Mouse (Mus musculus) G1E (cell line): ENCODE results near the gene Arhgef33. TPM values are rescaled to one million over a fixed set of nuclear protein-coding genes. Genes with fewer than 3 reads are reported as not detected.

Experiments
- ATAC-seq: 2 replicates; pipeline ENCODE4 v1.8.0; 2016; ENCODE audit warnings: mild to moderate bottlenecking; ENCODE audit not compliant: insufficient number of reproducible peaks, poor library complexity, low FRiP score, severe bottlenecking; ENCODE audit errors: extremely low read depth
- DNase-seq: peaks from one replicate; pipeline ENCODE4 v3.0.0; 2012; ENCODE audit warnings: low spot score
- H3K27me3 ChIP-seq: 2 replicates; pipeline ENCODE4 v1.6.1; 2012; ENCODE audit warnings: mild to moderate bottlenecking, low read length, inconsistent platforms; ENCODE audit not compliant: insufficient read depth
- H3K36me3 ChIP-seq: replicated peaks from 2 replicates; pipeline ENCODE3; 2012; ENCODE audit warnings: mild to moderate bottlenecking, inconsistent platforms
- H3K4me1 ChIP-seq: 2 replicates; pipeline ENCODE4 v1.6.1; 2012; ENCODE audit warnings: low read depth, low read length, inconsistent platforms, mixed read lengths; ENCODE audit not compliant: insufficient read depth
- H3K4me3 ChIP-seq: 2 replicates; pipeline ENCODE4 v1.5.1; 2012; ENCODE audit warnings: low read depth, mild to moderate bottlenecking, inconsistent platforms, low read length, moderate library complexity, mixed read lengths
- H3K9me3 ChIP-seq: replicated peaks from 2 replicates; pipeline ENCODE4 v1.6.1; 2012; ENCODE audit warnings: inconsistent platforms
- CTCF ChIP-seq: IDR thresholded peaks from 2 replicates; pipeline ENCODE4 v1.5.1; 2012; ENCODE audit warnings: low read depth, low read length, inconsistent platforms, mixed read lengths
- GATA1 ChIP-seq: IDR thresholded peaks from 2 replicates; pipeline ENCODE4 v1.6.1; 2012; ENCODE audit warnings: borderline replicate concordance, low read length, inconsistent platforms, mixed read lengths
- GATA2 ChIP-seq: IDR thresholded peaks from 2 replicates; pipeline ENCODE4 v1.6.1; 2012; ENCODE audit warnings: low read depth, low read length, inconsistent platforms, borderline replicate concordance
- POLR2AphosphoS5 ChIP-seq: IDR thresholded peaks from 2 replicates; pipeline ENCODE4 v1.6.1; 2012; ENCODE audit warnings: low read depth, low read length, inconsistent platforms; ENCODE audit not compliant: insufficient replicate concordance
- TAL1 ChIP-seq: conservative IDR thresholded peaks from 2 replicates; pipeline ENCODE4 v1.6.1; 2012; ENCODE audit warnings: low read depth, low read length, inconsistent platforms, mixed read lengths
- polyA plus RNA-seq: library from polyadenylated mRNA; stranded (reverse); fragments of >175 nt; gene quantifications from 2 replicates; pipeline ENCODE4 v1.2.3, GENCODE M21; 2012
- total RNA-seq, 2 experiments: library from RNA; stranded (forward) in 1 of 2; stranded (reverse) in 1 of 2; fragments of 200-1000 nt in 1 of 2; fragments of >200 nt in 1 of 2; fragmentation: Nextera tagmentation in 1 of 2; gene quantifications; 2 replicates each; pipeline ENCODE4 v1.2.3; 2014 to 2017

The Arhgef33 gene
- total and polyA plus RNA-seq, 3 experiments: 0.27 TPM; not detected in 2

- H3K9me3 ChIP-seq: no peaks in the 10 kb centered on the region
- ATAC-seq (no peak), DNase-seq (no peak)
- no peaks in the 10 kb centered on the region for H3K4me1 ChIP-seq
- H3K36me3 ChIP-seq: no peaks in the 10 kb centered on the region
- no peak for TF ChIP-seq CTCF
- TF ChIP-seq POLR2AphosphoS5: no peak
- no peak for TF ChIP-seq GATA1
- TF ChIP-seq TAL1: no peak
- no peak for TF ChIP-seq GATA2
- peaks cover under 1% of the 10 kb centered on the region for H3K27me3 ChIP-seq
- H3K4me3 ChIP-seq: no peak overlapping the region
Measured at GRCm38 (mm10) chr17:80311761-80312160, 4.6 kb downstream of the Arhgef33 start.

- Histone ChIP-seq H3K4me3 (no peak overlapping the region), H3K27me3 (peaks cover 4% of the 10 kb centered on the region), H3K36me3 (no peaks in the 10 kb centered on the region), H3K9me3 (no peaks in the 10 kb centered on the region), H3K4me1 (no peaks in the 10 kb centered on the region)
- DNase-seq (no peak), ATAC-seq (no peak)
- TF ChIP-seq GATA2 (no peak), GATA1 (no peak), CTCF (no peak), POLR2AphosphoS5 (no peak), TAL1 (no peak)
Measured at GRCm38 (mm10) chr17:80312405-80312804, 5.2 kb downstream of the Arhgef33 start.

- no peaks in the 10 kb centered on the region for H3K36me3 ChIP-seq
- no peak for DNase-seq
- no peaks in the 10 kb centered on the region for H3K9me3 ChIP-seq
- TF ChIP-seq GATA1: no peak
- TF ChIP-seq CTCF: no peak
- no peak for TF ChIP-seq TAL1
- TF ChIP-seq GATA2: no peak
- no peak overlapping the region for H3K4me3 ChIP-seq
- peaks cover 12% of the 10 kb centered on the region for H3K27me3 ChIP-seq
- no peak for ATAC-seq
- no peaks in the 10 kb centered on the region; the same call in 1 of the 2 replicates for H3K4me1 ChIP-seq
Measured at GRCm38 (mm10) chr17:80322228-80322627, 15.0 kb downstream of the Arhgef33 start.

- Histone ChIP-seq H3K4me3 (no peak overlapping the region), H3K9me3 (no peaks in the 10 kb centered on the region), H3K36me3 (no peaks in the 10 kb centered on the region), H3K27me3 (peaks cover 11% of the 10 kb centered on the region), H3K4me1 (no peaks in the 10 kb centered on the region; the same call in 1 of the 2 replicates)
- TF ChIP-seq GATA2 (no peak), POLR2AphosphoS5 (no peak), TAL1 (no peak), GATA1 (no peak), CTCF (no peak)
- ATAC-seq (no peak), DNase-seq (no peak)
Measured at GRCm38 (mm10) chr17:80323015-80323414, 15.8 kb downstream of the Arhgef33 start.

GRCm38 (mm10) chr17:80323658-80324057 is 16.5 kb downstream of the Arhgef33 start:
- ATAC-seq: no peak
- H3K4me3 ChIP-seq: no peak overlapping the region
- H3K36me3 ChIP-seq: no peaks in the 10 kb centered on the region
- TF ChIP-seq GATA1 (no peak), GATA2 (no peak), POLR2AphosphoS5 (no peak), CTCF (no peak), TAL1 (no peak)
- no peaks in the 10 kb centered on the region; the same call in 1 of the 2 replicates for H3K4me1 ChIP-seq
- H3K9me3 ChIP-seq: no peaks in the 10 kb centered on the region
- peaks cover 4% of the 10 kb centered on the region for H3K27me3 ChIP-seq
- DNase-seq: no peak

- Histone ChIP-seq H3K4me3 (no peak overlapping the region), H3K4me1 (no peaks in the 10 kb centered on the region; the same call in 1 of the 2 replicates)
- no peak for ATAC-seq
Measured at GRCm38 (mm10) chr17:80324521-80324920, 17.3 kb downstream of the Arhgef33 start.

More at GRCm38 (mm10) chr17:80324521-80324920, 17.3 kb downstream of the Arhgef33 start:
- DNase-seq: no peak
- Histone ChIP-seq H3K27me3 (peaks cover 3% of the 10 kb centered on the region), H3K9me3 (no peaks in the 10 kb centered on the region), H3K36me3 (no peaks in the 10 kb centered on the region)
- TF ChIP-seq POLR2AphosphoS5: no peak
- TF ChIP-seq GATA1: no peak
- TF ChIP-seq CTCF: no peak
- no peak for TF ChIP-seq TAL1
- no peak for TF ChIP-seq GATA2
